ENCODE assay signal across 7 mouse cellular contexts in the genomic region with DNA sequence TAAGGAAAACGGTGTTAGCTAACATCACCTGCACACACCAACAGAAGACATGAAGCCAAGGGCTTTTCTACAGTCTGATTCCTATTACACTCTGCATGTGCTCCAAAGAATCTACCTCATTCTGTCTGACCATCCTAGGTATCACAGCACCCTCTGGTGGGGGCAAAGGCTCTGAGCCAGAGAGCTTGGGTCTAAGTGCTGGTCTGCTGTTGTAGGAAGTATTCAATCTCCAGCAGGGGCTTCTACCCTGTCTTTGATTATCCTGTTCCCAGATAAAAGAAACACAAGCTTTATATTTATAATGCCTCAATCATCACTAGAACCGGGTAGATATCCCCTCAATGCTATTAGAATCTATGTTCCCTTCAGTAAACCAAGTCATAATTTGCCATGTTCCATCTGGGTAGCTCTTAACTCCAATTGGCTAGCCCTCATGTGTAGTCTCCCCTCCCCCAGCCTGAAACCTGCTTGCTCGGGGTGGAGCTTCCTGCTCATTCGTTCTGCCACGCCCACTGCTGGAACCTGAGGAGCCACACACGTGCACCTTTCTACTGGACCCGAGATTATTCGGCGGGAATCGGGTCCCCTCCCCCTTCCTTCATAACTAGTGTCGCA. TPM values are rescaled to one million over a fixed set of nuclear protein-coding genes. Genes with fewer than 3 reads are reported as not detected.
DNase-seq lines count a peak whose midpoint lies in the region; ATAC-seq lines count a peak whose summit lies in the region.
"Not testable (repeated sequence)": the region's sequence is repeated elsewhere in the genome, so short reads cannot be mapped to it uniquely, and the experiment has no call there.

No protein-coding gene starts in this region.

- H3K27me3 ChIP-seq in intestine, embryonic 14.5 days (replicated peaks; ENCODE audit: control insufficient read depth, insufficient read depth, low read length); limb, embryonic 15.5 days; midbrain, embryonic 10.5 days (ENCODE audit: low read depth, poor library complexity, severe bottlenecking): not testable (repeated sequence)

- H3K27ac ChIP-seq in intestine, embryonic 14.5 days (ENCODE audit: low read depth), result peak overlapping the region; percentile 30; the same call in 1 of the 2 replicates
- H3K27ac ChIP-seq in limb, embryonic 15.5 days, result not testable (repeated sequence)
- H3K27ac ChIP-seq in midbrain, embryonic 10.5 days (replicated peaks), result peak overlapping the region; percentile 64

- H3K4me3 ChIP-seq in intestine, embryonic 14.5 days (ENCODE audit: low read depth, low read length), result not testable (repeated sequence)
- H3K4me3 ChIP-seq in limb, embryonic 15.5 days, result peak overlapping the region; percentile 15; the same call in 1 of the 2 replicates
- peak overlapping the region; percentile 35 for H3K4me3 ChIP-seq in midbrain, embryonic 10.5 days

- 4% methylated on average over 4 of the region's 11 CpGs for WGBS in intestine, embryonic 14.5 days
- 5% methylated on average over 6 of the region's 11 CpGs for WGBS in limb, embryonic 15.5 days
- WGBS in midbrain, embryonic 10.5 days, result 3% methylated on average over 6 of the region's 11 CpGs

- ATAC-seq in activated CD4-positive, CD25-positive, alpha-beta regulatory T cell, adult 4 months, result peak; percentile 98
- ATAC-seq in intestine, embryonic 14.5 days (replicated peaks; ENCODE audit: low FRiP score, low TSS enrichment, low read depth), result peak; percentile 96
- ATAC-seq in limb, embryonic 15.5 days (ENCODE audit: insufficient number of reproducible peaks, low FRiP score, low TSS enrichment, low read depth), result peak; percentile 83; the same call in 1 of the 2 replicates

- H3K9me3 ChIP-seq in intestine, embryonic 14.5 days (ENCODE audit: control insufficient read depth, low read length); limb, embryonic 15.5 days; midbrain, embryonic 10.5 days (replicated peaks): not testable (repeated sequence)

- not testable (repeated sequence) for H3K9ac ChIP-seq in intestine, embryonic 14.5 days (ENCODE audit: low read length); limb, embryonic 15.5 days

- not testable (repeated sequence) for H3K36me3 ChIP-seq in intestine, embryonic 14.5 days (ENCODE audit: control insufficient read depth, insufficient read depth, low read length); limb, embryonic 15.5 days; midbrain, embryonic 10.5 days

- H3K4me2 ChIP-seq in intestine, embryonic 14.5 days (ENCODE audit: low read length), result peak overlapping the region; percentile 45
- peak overlapping the region; percentile 31 for H3K4me2 ChIP-seq in limb, embryonic 15.5 days

- not testable (repeated sequence) for H3K4me1 ChIP-seq in intestine, embryonic 14.5 days (replicated peaks; ENCODE audit: control insufficient read depth, insufficient read depth, low read length); limb, embryonic 15.5 days; midbrain, embryonic 10.5 days

- peak; percentile 93 for DNase-seq in embryo, embryonic 10.5 days (ENCODE audit: low spot score)
- DNase-seq in heart, adult 18-20 months, result peak; percentile 44 to 63
- DNase-seq in intestine, embryonic 14.5 days (ENCODE audit: low spot score), result peak; percentile 85
- peak; percentile 80 for DNase-seq in midbrain, embryonic 10.5 days (ENCODE audit: low spot score)
- DNase-seq in spleen, adult 12 weeks (ENCODE audit: low spot score), result peak; percentile 70

RNA-seq across cellular contexts. Expression of a gene that starts 14.3 kb away (rescaled TPM):
- under 1 TPM; 0.19 to 0.24 TPM for polyA plus RNA-seq in activated CD4-positive, CD25-positive, alpha-beta regulatory T cell, adult 4 months (2017; shearing (Covaris generic))
- under 1 TPM; 0.27 to 0.54 TPM for total RNA-seq in heart, adult 18-20 months (2021)
- 0.67 and 0.69 TPM in 2 replicates for polyA plus RNA-seq in intestine, embryonic 14.5 days (2014; fragmentation: Nextera tagmentation; extraction: Ambion mirVana)
- 0.21 and 0.32 TPM in 2 replicates for polyA plus RNA-seq in limb, embryonic 15.5 days (2015; fragmentation: Nextera tagmentation; extraction: Ambion mirVana)
- polyA plus RNA-seq in midbrain, embryonic 10.5 days (2016; fragmentation: Nextera tagmentation; extraction: Ambion mirVana), result 1.7 and 2.2 TPM in 2 replicates

RNA-seq across cellular contexts. Expression of a gene that starts 15.4 kb away (rescaled TPM):
- 1,000 to 10,000 TPM; 7,828 to 8,360 TPM for polyA plus RNA-seq in activated CD4-positive, CD25-positive, alpha-beta regulatory T cell, adult 4 months (2017; shearing (Covaris generic))
- total RNA-seq in heart, adult 18-20 months (2021), result 100 to 1,000 TPM; 616 to 693 TPM
- polyA plus RNA-seq in intestine, embryonic 14.5 days (2014; fragmentation: Nextera tagmentation; extraction: Ambion mirVana), result 2,668 and 2,809 TPM in 2 replicates
- polyA plus RNA-seq in limb, embryonic 15.5 days (2015; fragmentation: Nextera tagmentation; extraction: Ambion mirVana), result 1,698 and 2,211 TPM in 2 replicates
- 1,558 and 1,869 TPM in 2 replicates for polyA plus RNA-seq in midbrain, embryonic 10.5 days (2016; fragmentation: Nextera tagmentation; extraction: Ambion mirVana)

RNA-seq across cellular contexts. Expression of a gene that starts 29.2 kb away (rescaled TPM):
- 10 to 100 TPM in 1 of 2 experiments, 1 to 10 TPM in 1; 8.7 to 10.4 TPM for polyA plus RNA-seq in activated CD4-positive, CD25-positive, alpha-beta regulatory T cell, adult 4 months (2017; shearing (Covaris generic))
- total RNA-seq in heart, adult 18-20 months (2021), result 1 to 10 TPM in 1 of 2 experiments, under 1 TPM in 1; 0.79 to 1.1 TPM
- 14.7 and 18.4 TPM in 2 replicates for polyA plus RNA-seq in intestine, embryonic 14.5 days (2014; fragmentation: Nextera tagmentation; extraction: Ambion mirVana)
- polyA plus RNA-seq in limb, embryonic 15.5 days (2015; fragmentation: Nextera tagmentation; extraction: Ambion mirVana), result 16.7 and 18.6 TPM in 2 replicates
- 29.6 and 32.3 TPM in 2 replicates for polyA plus RNA-seq in midbrain, embryonic 10.5 days (2016; fragmentation: Nextera tagmentation; extraction: Ambion mirVana)

RNA-seq across cellular contexts. Expression of a gene that starts 29.3 kb away (rescaled TPM):
- 1 to 10 TPM; 2.3 to 2.7 TPM for polyA plus RNA-seq in activated CD4-positive, CD25-positive, alpha-beta regulatory T cell, adult 4 months (2017; shearing (Covaris generic))
- 1 to 10 TPM; 6.5 to 7.4 TPM for total RNA-seq in heart, adult 18-20 months (2021)
- polyA plus RNA-seq in intestine, embryonic 14.5 days (2014; fragmentation: Nextera tagmentation; extraction: Ambion mirVana), result 18.4 and 21.5 TPM in 2 replicates
- 19.6 and 23.4 TPM in 2 replicates for polyA plus RNA-seq in limb, embryonic 15.5 days (2015; fragmentation: Nextera tagmentation; extraction: Ambion mirVana)
- 26.8 and 29.6 TPM in 2 replicates for polyA plus RNA-seq in midbrain, embryonic 10.5 days (2016; fragmentation: Nextera tagmentation; extraction: Ambion mirVana)

RNA-seq across cellular contexts. Expression of a gene that starts 49.6 kb away (rescaled TPM):
- 1 to 10 TPM; 2.3 to 3.3 TPM for polyA plus RNA-seq in activated CD4-positive, CD25-positive, alpha-beta regulatory T cell, adult 4 months (2017; shearing (Covaris generic))
- 10 to 100 TPM; 73.3 to 76.6 TPM for total RNA-seq in heart, adult 18-20 months (2021)
- polyA plus RNA-seq in intestine, embryonic 14.5 days (2014; fragmentation: Nextera tagmentation; extraction: Ambion mirVana), result 29.6 and 30.2 TPM in 2 replicates
- polyA plus RNA-seq in limb, embryonic 15.5 days (2015; fragmentation: Nextera tagmentation; extraction: Ambion mirVana), result 33.8 and 36.2 TPM in 2 replicates
- polyA plus RNA-seq in midbrain, embryonic 10.5 days (2016; fragmentation: Nextera tagmentation; extraction: Ambion mirVana), result 56.3 and 57.3 TPM in 2 replicates
